Mouse (Mus musculus): ENCODE results near the gene Trmt61a.

DNA sequence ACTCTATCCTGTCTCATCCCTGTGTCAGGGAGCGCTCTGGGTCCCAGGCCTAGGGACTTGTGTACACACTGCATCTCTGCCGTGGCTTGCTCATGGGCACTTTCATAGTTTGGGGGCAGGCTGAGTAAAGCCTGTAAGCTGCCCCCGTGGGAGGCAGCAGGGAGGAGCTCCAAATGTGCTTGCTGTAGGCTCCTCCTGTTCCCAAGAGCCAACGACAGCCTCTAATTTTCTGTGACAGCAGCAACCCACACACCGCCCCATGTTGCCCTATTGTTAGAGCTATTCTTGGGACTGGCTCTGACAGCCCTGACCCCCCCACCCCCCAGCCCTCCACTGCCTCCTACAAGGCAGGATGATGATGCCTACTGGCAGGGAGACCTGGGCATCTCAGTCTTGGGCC lies 4.1 kb downstream of the Trmt61a start:
- TF ChIP-seq CTCF (IDR thresholded peaks at IDR 0.05; ENCODE audit: extremely low read depth, insufficient read depth, insufficient read length, insufficient replicate concordance) = no peak
- no peak for TF ChIP-seq POLR2A (IDR thresholded peaks at IDR 0.05; ENCODE audit: low read depth, low read length)
